Mouse (Mus musculus) telencephalon, adult 2 months (tissue): ENCODE measurements at regions not wholly inside any gene's neighbourhood (a gene's known extent, or its start where the extent isn't known, plus 50 kb on each side); places are given as distances from the start of the nearest gene placed in this dataset.
"Not testable (repeated sequence)": the region's sequence is repeated elsewhere in the genome, so short reads cannot be mapped to it uniquely, and the experiment has no call there.

Experiments
- DNase-seq: peaks from one replicate; pipeline ENCODE4 v3.0.0-alpha.2; 2011; ENCODE audit warnings: low read depth, low spot score

GRCm38 (mm10) chr9:32940919-32941767, 305.1 kb downstream of the Ets1 start:
- DNase-seq: no peak

DNA sequence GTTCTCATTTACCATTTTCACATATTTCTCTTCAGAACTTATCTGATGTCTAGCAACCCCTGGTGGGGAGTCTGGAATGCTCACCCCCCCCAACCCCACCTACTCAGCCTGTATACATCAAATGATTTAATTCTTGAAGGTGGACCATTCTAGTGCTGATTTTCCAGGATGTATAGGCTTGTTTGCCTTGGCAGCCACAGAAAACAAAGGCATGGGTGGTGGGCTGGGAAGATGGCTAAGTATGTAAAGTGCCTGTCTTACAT, 305.7 kb downstream of the Ets1 start:
- no peak for DNase-seq

- no peak for DNase-seq
Measured at GRCm38 (mm10) chr9:32947221-32947620, 311.2 kb downstream of the Ets1 start.

DNA sequence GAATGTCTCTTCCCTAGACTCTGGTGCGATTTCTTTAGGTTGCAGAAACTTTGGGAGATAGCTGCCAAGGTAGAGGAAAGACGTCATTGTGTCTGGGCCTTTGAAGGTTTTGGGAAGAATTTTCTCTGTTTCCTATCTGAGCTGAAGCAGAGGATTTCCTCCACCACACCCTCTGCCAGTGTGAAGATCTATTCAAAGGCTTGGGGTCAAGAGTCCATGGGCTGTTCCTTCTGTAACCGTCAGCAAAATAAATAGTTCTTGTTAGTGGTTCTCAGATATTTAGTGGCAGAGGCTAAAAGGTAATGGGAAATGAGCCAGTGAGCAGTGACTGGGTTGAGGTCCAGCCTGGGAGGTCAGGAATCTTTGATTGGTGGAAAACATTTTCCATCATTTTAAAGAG, 313.0 kb downstream of the Ets1 start:
- DNase-seq: no peak

GRCm38 (mm10) chr9:32958716-32959115, 322.7 kb downstream of the Ets1 start:
- no peak for DNase-seq

DNA sequence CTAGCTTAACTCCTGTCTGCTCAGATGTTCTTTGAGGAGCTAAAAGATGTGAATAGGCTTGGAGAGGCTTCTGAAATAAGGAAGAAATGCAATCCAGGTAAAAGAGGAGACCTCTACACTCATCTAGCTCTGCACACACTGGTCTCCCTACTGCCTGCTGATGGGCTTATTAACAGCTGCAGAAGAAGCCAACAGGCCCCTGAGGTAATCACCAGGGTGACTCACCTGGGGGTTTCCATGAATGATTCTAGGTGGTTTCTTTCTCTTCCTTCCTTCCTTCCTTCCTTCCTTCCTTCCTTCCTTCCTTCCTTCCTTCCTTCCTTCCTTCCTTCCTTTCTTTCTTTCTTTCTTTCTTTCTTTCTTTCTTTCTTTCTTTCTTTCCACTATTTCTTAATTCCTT, 323.4 kb downstream of the Ets1 start:
- DNase-seq: not testable (repeated sequence)

DNA sequence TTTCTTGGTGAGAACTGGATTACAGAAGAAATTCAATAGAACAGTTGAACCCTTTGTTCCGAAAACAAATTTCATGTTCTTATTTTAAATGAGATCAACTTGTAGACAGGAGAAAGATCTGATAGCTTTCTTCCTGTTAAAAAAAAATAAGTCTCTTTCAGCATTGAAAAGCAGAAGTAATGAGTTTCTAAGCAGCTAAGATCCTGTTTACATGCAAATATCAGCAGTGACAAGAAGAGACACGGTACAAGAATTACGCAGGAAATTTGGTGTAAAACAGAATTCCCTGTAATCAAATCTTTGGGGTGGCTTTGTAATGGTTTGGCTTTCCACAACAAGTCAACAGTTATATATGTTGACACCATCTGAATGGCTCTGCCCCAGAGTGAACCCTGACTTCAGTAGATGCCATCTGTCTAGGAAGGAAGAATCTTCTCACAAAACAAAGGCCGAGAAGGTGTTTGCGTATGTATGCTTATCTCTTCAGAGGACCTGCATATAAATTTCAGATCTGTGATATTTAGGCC, 326.7 kb downstream of the Ets1 start:
- no peak for DNase-seq

- DNase-seq: no peak
Measured at GRCm38 (mm10) chr9:32968446-32968845, 332.4 kb downstream of the Ets1 start.

DNA sequence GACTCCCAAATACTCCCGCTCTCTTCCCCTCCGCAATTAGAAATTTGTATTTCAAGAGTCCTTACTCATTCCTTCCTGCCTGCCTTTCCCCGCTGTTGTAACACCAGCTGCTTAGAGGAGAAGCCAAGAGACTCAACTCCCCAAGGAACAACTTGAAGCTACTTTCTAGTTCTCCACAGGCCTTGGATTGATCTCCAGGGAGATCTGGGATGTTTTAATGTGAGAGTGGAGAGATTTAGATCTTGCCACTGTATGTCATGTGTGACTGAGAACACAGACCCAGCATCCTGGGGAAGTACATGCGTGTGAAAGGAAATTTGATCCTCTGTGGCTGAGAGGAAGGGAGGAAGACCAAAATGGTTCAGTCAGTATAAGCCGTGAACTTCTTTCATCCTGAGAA, 335.4 kb downstream of the Ets1 start:
- DNase-seq: no peak

- no peak for DNase-seq
Measured at GRCm38 (mm10) chr9:32971926-32972325, 335.9 kb downstream of the Ets1 start.

GRCm38 (mm10) chr9:32972431-32973052, 336.5 kb downstream of the Ets1 start:
- DNase-seq: no peak

DNA sequence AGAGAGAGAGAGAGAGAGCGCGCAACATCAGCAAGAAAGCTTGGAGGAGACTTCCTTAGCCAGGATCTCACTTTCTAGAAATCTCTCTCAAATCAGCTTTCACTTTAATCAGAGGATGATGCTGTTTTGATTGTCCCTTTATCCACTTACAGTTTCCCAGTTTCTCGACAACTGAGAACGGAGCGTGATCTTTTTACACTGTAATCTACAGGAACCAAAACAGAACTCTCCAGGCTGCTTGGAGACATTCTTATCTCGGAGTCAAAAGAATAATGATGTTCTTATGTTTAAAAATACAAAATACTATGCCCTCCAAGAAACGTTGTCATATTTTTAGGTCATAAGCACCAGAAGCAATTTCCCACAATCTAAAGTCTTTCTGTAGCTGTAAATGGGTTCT, 341.7 kb downstream of the Ets1 start:
- no peak for DNase-seq

GRCm38 (mm10) chr9:32980846-32981245, 344.8 kb downstream of the Ets1 start:
- no peak for DNase-seq

DNA sequence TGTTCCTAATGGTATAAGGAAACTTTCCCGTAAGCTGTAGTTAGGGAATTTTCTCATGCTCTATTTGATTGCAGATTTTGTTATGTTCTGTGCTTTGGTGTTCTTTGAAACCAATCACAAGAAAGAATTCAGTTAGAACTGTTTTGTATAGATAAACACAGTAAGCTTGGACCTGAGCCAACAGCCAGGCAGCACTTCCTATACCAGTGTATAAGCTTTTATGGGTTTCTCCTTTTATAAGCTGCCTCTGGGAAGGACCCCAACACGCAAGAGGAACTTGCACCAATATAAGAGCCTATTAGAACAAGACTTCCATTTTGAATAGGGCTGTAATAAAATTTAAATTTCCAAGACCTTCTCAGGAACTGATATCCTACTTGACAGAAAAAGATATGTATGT, 347.2 kb downstream of the Ets1 start:
- DNase-seq: no peak

- no peak for DNase-seq
Measured at GRCm38 (mm10) chr9:32986836-32987673, 351.0 kb downstream of the Ets1 start.

GRCm38 (mm10) chr9:32989006-32989405, 353.0 kb downstream of the Ets1 start:
- DNase-seq: no peak

- DNase-seq: no peak
Measured at GRCm38 (mm10) chr9:32998323-32998722, 362.3 kb downstream of the Ets1 start.

GRCm38 (mm10) chr9:33000691-33001164, 364.7 kb downstream of the Ets1 start:
- no peak for DNase-seq

- DNase-seq: no peak
Measured at GRCm38 (mm10) chr9:33001165-33001949, 365.3 kb downstream of the Ets1 start.

DNA sequence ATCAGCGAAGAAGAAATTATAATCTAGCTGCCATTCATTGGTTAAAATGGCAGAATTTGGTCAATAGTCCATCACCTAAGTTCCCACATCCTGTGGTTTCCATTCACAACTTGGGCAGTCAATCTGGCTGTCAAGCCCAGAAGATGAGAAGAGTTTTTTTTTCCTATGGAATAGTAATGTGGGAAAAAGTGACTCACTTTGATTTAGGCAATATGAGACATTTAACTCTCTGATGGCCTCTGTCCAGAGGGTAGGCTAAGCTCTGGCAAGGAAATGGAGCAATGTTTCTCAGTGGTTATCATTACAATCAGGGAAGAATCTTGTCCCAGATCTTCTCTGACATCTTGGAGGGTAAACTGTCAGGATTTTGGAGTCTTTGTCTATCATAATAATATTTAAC, 367.9 kb downstream of the Ets1 start:
- no peak for DNase-seq

- no peak for DNase-seq
Measured at GRCm38 (mm10) chr9:33004536-33004935, 368.5 kb downstream of the Ets1 start.
